Mouse (Mus musculus) WW6 (cell line): ENCODE measurements around the gene Selenom.

Experiments used
- DNase-seq: peaks from one replicate; pipeline ENCODE4 v3.0.0-alpha.2; 2013; ENCODE audit warnings: low read depth, low spot score

Selenom gene

GRCm38 (mm10) chr11:3513291-3513690 is 1.2 kb upstream of the Selenom start:
- no peak for DNase-seq

DNA sequence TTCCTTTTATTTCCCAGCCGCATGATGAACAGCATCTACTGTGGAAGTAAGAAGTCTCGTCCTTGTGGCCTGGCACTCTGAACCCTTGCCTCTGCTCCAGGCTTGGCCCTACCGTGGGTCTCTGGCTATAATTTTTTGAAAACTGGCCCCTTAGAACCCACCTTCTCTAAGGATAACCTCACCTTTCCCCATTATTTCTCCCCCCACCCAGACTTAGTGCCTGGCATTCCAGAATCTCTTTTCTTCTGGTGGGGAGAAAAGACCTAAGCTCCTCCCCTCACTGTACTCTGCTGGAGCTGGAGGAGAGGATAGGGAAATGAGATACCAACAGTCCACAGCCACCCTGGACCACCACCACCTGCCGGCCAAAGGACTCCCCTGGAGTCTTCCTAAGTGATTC is 732 bp downstream of the Selenom start:
- no peak for DNase-seq

GRCm38 (mm10) chr11:3515637-3516036 is 1.2 kb downstream of the Selenom start:
- DNase-seq = no peak

- DNase-seq = no peak
Measured at GRCm38 (mm10) chr11:3516121-3516520, 1.6 kb downstream of the Selenom start.

DNA sequence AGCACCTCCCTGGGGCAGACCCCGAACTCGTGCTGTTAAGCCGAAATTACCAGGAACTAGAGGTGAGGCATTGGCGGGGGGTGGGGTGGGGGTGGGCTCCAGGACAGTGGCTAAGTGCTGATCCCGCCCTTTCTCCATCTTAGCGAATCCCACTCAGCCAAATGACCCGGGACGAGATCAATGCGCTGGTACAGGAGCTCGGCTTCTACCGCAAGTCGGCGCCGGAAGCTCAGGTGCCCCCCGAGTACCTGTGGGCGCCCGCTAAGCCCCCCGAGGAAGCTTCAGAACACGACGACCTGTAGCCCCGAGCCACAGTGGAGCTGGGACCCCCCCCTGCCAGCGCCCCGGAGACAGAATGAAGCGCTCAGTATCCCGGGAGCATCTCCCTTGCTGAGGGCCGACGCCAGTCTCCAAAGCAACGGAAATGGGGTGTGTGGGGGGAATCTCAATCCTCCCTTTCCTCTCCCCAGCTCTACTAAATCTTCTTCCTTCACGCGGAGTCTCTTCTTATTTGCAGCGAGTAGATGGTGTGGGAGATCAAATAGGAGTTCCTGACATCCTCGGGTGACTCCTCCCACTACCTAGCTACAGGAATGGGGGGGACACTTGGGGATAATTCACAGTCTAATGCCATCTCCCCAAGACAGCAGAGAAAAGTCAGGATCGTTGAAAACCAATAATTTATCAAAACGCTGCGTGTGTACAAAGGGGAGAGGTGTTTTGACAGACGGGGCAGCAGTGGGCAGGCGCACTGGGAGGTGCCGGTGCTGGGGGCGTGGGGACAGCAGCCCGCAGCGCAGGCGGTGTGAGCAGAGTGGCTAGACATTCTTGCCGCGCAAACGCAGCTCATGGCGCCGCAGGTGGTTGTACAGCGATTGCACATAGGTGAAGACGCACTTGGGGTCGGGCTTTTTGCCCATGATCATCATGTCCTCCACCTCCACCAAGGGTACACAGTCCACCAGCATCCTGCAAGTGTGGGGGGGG is 2.7 kb downstream of the Selenom start:
- no peak for DNase-seq

GRCm38 (mm10) chr11:3517846-3518732 is 3.6 kb downstream of the Selenom start:
- DNase-seq = no peak

GRCm38 (mm10) chr11:3519051-3519726 is 4.7 kb downstream of the Selenom start:
- DNase-seq = no peak

DNA sequence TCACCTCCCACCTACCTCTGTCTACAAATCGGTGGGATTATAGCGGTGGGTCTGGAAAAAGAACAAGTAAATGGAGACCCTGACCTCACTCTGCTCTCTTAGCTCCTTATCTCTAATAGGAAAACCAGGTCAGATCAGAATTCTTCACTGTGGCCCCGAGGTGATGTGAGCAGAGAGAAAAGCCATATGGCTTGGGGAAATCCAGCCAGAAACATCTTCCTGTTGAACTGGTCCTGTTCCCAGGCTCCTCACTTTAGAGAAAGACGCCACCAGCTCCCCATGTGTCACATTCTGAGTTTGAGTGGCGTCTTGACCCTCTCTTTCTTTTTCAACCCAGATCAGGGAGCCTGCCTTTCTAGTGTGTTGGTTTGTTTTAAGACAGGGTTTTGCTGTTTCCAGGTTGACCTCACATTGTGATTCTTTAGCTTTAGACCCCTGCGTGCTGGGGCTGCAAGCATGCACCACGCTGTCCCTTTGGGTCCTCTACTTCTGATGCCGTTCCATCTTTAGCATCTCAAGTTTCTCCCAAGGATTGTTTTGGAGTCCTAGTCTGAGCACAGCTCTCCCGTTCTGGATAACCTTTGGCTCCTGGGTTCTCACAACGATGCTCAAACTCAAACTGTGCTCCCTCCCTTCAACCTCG is 5.4 kb downstream of the Selenom start:
- no peak for DNase-seq

DNA sequence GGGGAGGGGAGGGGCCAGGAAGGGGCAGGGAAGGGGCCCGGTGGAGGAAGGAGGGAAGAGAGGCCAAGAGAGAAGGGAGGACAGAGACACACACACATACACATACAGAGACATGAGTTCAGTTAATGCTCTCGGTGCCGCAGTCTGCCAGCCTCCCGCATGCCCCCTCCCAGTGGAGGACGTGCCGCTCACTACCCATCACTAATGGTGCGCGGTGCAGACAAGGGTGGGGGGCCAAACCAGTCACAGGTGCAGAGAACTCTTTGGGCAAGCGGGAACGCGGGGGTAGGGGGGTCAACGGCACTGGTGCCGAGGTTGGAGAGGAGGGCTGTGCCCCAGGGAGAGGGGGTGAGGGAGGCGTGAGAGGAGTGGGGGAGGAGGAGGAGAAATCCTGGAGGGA is 6.4 kb downstream of the Selenom start:
- DNase-seq = no peak

DNA sequence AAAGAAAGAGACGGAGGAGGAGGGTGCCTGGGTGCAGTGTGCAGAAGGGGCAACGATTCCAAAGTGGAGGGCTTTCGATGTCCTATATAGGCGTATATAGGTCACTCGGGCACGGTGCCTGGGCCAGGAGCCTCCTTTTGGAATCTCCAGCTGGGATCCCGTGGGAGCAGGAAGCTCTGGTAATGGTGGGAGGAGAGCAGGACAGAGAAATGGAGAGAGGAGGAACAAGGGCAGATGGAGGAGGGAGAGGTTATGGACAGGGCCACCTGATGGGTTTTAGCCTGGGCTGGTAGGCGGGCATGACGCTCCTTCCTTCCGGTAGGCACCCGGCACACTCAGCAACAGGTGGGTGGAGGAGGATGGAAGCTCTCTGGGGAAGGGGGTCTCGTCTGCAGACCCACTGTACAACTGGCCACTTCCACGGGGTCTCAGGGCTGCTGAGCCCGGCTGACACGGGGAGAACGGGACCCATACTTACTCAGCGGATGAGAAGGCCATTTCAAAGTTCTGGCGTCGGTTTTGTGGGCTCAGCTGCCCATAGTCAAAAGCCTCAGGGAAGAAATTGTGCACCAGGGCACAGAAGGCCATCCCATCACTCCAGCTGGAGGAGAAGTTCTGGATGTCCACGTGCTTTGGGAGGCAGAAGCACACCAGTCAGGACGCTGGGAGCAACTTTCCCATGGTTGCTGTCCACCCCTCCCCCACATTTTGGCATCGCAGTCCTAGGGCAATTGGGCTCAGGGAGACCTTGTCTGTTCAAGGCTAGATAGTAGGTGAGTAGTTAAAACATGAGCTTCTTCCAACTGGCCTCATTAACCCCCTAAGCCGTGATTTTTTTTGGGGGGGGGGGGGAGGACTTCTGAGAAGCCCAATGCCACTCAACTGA is 7.1 kb downstream of the Selenom start:
- no peak for DNase-seq

- no peak for DNase-seq
Measured at GRCm38 (mm10) chr11:3522285-3523000, 8.0 kb downstream of the Selenom start.

DNA sequence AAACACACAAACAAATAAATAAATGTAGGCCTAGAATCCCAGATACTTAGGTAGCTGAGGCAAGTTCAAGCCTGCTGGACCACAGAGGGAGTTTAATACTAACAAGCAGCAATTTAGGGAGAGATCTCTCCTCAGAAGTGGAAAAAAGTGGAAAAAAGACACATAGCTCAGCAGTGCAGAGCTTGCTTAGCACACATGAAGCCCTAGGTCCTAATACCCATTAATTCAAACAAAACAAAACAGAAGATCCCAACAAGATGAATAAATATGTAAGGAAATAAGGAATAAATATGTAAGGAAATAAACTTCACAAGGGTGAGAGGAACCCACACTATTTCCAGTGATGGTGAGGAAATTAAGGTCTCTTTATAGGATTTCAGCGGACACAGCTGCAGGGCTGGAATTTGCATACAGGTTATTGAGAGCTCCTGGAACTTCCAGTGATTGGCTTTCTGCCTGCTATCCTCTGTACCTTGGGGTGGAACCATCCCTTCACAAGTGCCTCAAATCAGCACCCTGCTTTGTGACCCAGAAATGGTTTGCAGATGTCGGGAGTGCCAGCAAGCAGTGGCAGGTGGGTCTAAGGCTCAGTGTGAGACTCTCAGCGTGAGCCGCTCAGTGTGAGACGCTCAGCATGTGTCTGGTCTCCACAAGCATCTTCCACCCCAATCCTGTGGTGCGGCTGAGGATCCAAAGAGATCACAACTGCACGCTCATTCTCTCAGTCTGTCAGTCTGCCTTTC is 9.5 kb downstream of the Selenom start:
- DNase-seq = no peak

- DNase-seq = no peak
Measured at GRCm38 (mm10) chr11:3525560-3525959, 11.1 kb downstream of the Selenom start.

GRCm38 (mm10) chr11:3526207-3526606 is 11.7 kb downstream of the Selenom start:
- no peak for DNase-seq

- no peak for DNase-seq
Measured at GRCm38 (mm10) chr11:3526979-3527738, 12.7 kb downstream of the Selenom start.

- DNase-seq = no peak
Measured at GRCm38 (mm10) chr11:3527766-3528165, 13.3 kb downstream of the Selenom start.

DNA sequence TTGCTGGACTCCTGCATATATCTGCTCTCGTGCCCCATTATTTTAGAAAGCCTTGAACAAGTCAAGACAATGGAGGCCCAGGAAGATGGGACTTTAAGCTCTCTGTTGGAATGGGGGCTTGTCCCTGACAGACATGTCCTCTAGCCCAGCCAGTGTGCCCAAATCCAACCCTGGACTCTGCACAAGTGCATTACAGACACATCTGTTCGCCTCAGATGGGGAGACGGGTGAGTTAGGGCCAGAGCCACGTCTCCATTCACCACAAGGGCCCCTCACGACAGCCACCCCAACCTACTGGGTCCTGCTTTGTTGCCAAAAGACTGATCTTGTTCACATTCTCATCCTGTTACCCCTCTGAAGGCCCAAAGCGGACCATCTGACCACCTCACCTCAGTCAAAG is 13.7 kb downstream of the Selenom start:
- DNase-seq = no peak
